Mouse (Mus musculus): ENCODE data around the gene Ahnak.

- no peak; the same call in 1 of the 2 replicates for TF ChIP-seq CTCF (IDR thresholded peaks at IDR 0.05; ENCODE audit: extremely low read depth, insufficient read length, insufficient replicate concordance, low read depth, low read length)
- TF ChIP-seq POLR2A (IDR thresholded peaks at IDR 0.05; ENCODE audit: low read depth, low read length): no peak; the same call in 1 of the 2 replicates
Measured at GRCm38 (mm10) chr19:8989567-8990431, 715 bp downstream of the Ahnak start.
